Mouse (Mus musculus): Measurements from ENCODE around the gene Wdr43. TPM values are rescaled to one million over a fixed set of nuclear protein-coding genes. Genes with fewer than 3 reads are reported as not detected.

Wdr43 gene
- total RNA-seq, 2 experiments from 2014 or later = 28.1 to 30.4 TPM

DNA sequence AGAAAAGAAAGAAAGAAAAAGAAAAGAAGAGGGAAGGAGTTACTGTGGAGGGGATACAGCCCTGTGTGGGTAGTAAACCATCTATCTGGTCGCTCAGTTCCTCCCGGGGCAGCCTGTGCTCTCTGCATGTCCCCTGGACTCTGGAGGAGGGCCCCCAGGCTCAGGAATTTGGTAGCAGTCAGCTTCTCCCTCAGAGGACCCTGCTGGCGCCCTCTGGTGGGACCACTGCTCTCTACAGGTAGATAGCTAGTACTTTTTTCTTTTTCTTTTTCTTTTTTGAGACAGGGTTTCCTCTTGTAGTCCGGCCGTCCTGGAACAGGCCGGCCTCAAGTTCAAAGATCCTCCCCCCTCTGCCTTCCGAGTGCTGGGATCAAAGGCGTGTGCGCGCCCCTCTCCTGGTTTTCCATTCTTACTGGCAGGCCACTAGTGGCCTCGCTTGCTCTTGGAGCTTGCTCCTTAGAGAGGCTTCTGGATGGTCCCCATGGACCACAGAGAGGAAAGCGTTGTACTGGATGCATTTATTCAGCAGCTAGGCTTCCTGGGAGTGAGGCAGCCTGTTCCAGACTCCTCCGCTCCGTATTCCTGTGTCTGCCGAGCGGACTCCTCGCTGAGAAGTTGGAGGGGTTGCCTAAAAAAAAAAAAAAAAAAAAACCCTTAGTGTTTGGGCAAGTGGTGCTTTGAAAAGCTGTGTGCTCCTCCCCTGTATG is 56.3 kb downstream of the Wdr43 start:
- Histone ChIP-seq H3K4me3 (peak overlapping the region; percentile 21; the same call in 1 of the 2 replicates), H3K27ac (no peak overlapping the region)
- peak; percentile 61 for TF ChIP-seq CTCF (IDR thresholded peaks at IDR 0.05)
- intact Hi-C loops (cut with DNase I) = no loop called here
- DNase-seq = peak; percentile 52

- H3K27ac ChIP-seq = no peak within 1 kb of the TSS
- H3K4me3 ChIP-seq = peak within 1 kb of the TSS; percentile 21; the same call in 1 of the 2 replicates
- intact Hi-C loops (cut with DNase I) = no loop called here
- TF ChIP-seq CTCF (IDR thresholded peaks at IDR 0.05) = no peak
- no peak for DNase-seq
These were observed 57.4 kb downstream of the Wdr43 start, which contains the start of gene Togaram2 for GRCm38 (mm10) chr17:71673092-71673491. Togaram2 (plus strand) TSS chr17:71673261.

DNA sequence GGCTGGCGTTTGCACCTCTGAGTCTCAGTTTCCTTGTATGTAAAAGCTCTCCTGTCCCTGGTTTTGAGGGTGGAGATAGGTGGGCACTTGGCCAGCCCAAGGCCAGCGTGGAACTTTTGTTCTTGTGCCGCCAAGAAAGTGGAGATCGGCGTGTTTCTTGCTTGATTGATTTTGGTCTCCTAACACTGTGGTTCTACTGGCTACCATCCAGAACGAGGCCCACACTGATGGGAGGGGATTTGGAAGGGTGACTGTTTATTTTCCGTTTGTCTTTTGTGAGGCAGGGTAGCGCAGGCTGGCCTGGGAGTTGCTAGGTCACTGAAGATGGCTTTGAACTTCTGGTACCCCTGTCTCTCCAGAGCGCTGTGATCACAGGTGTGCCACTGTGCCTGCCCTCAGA is 58.2 kb downstream of the Wdr43 start:
- DNase-seq = no peak
- no peak for TF ChIP-seq CTCF (IDR thresholded peaks at IDR 0.05)
- intact Hi-C loops (cut with DNase I) = no loop called here
- Histone ChIP-seq H3K4me3 (no peak overlapping the region), H3K27ac (no peak overlapping the region)

DNA sequence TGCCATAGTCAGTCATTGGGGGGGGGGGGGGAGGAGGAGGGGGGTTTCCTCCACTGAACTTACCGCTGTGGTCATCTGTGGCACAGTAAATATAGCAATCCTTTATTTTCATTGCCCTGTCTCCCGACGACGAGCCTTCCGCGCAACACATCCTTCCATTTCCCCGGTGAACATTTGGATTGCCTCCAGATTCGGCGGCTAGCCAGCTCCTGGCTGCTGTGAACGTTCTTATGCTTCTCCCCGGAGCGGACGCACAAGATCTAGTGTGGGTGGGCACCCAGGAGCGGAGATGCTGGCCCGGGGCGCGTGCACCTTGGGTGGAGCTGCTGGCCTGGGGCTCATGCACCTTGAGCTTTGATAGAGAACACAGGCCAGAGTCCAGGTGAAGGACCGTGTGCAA is 59.2 kb downstream of the Wdr43 start:
- intact Hi-C loops (cut with DNase I) = no loop called here
- Histone ChIP-seq H3K27ac (no peak overlapping the region), H3K4me3 (no peak overlapping the region)
- DNase-seq = peak; percentile 49
- TF ChIP-seq CTCF (IDR thresholded peaks at IDR 0.05) = no peak

DNA sequence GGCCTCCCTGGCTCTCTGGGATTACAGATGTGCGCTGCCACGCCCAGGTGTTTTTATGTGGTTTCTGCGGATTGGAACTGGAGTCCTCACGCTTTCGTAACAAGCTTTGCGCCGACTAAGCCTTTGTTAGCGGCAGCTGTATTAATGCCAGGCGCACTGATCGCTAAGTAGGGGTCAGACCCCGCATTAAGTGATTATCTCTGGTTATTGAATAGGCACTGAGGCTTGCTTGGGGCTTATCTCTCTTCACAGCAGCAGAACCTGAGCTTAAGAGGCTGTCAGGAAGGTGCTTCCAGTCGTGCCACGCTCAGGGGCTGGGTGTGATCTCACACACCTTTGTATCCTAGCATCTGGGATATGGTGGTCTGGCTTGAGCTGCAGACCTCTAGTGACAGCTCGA is 66.0 kb downstream of the Wdr43 start:
- DNase-seq = no peak
- no peak for TF ChIP-seq CTCF (IDR thresholded peaks at IDR 0.05)
- Histone ChIP-seq H3K27ac (no peak overlapping the region), H3K4me3 (no peak overlapping the region)
- intact Hi-C loops (cut with DNase I) = no loop called here

DNA sequence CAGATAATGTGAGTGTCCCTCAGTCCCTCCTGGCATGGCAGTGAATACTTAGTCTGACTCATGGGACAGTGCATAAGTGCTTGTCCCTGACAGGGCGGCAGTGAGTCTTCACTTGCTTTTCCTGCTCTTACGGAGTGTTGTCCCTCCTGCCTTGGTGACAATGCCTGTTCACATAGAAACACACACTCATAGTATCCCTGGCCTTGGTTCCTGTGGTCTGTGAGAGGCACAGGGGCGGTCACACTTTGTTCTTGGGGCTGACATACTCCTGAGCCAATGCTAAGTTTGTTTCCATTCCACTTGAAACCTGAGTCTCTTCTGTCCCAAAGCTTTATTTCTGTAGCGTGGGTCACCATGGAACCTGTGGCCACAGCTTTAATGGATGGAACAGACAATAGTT is 66.7 kb downstream of the Wdr43 start:
- intact Hi-C loops (cut with DNase I) = no loop called here
- TF ChIP-seq CTCF (IDR thresholded peaks at IDR 0.05) = no peak
- no peak for DNase-seq
- no peak overlapping the region for H3K27ac ChIP-seq
- no peak overlapping the region for H3K4me3 ChIP-seq

DNA sequence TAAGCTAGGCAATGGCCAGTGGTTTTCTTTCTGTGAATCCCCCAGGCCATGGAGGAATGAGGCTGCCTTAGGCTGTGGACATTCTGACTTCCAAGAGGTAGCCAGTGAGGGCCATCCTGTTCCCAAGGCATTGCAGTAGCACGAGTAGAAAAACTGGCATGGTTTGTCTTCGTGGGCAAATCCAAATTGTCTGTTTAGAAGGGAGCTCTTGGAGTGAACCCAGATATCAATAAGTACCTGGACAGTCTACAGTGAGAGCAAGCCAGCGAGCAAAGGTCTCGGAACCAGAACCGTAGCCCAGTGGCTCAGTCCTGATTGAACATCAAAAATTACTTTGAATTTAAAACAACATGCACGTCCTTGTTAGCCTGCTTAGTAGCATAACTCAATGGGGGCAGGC is 67.6 kb downstream of the Wdr43 start:
- intact Hi-C loops (cut with DNase I) = no loop called here
- no peak for DNase-seq

DNA sequence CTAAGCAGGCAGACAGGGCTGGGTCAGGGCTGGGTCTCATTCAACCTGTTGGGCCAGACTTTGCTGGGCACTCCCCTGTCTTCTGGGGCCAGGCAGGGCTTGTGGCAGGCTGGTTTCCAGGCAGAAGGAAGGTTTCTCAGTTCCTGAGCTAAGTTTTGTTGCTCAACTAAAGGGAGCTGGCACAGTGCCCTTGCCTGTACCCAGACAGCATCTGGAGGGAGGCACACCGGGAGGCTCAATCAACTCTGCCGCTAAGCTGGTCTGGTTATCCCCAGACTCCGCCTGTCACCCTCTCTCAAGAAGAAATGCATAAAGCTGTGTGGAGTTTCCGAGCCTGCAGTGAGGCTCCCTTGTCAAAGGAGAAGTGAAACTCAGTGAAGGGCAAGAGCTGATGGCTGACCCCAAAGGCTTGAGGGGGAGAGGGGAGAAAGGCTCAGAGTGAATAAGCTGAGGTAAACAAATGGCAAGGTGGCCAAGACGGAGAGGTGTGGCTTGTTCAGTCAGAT is 68.5 kb downstream of the Wdr43 start:
- peak; percentile 43 for DNase-seq
- TF ChIP-seq CTCF (IDR thresholded peaks at IDR 0.05) = no peak
- H3K27ac ChIP-seq = no peak overlapping the region
- intact Hi-C loops (cut with DNase I) = no loop called here
- no peak overlapping the region for H3K4me3 ChIP-seq

More for the DNA sequence above, 67.6 kb downstream of the Wdr43 start:
- no peak overlapping the region for H3K4me3 ChIP-seq
- no peak overlapping the region for H3K27ac ChIP-seq
- no peak for TF ChIP-seq CTCF (IDR thresholded peaks at IDR 0.05)

GRCm38 (mm10) chr17:71687436-71687835 is 71.7 kb downstream of the Wdr43 start:
- TF ChIP-seq CTCF (IDR thresholded peaks at IDR 0.05) = no peak; the same call in 1 of the 2 replicates
- intact Hi-C loops (cut with DNase I) = no loop called here
- Histone ChIP-seq H3K27ac (no peak overlapping the region), H3K4me3 (no peak overlapping the region)
- DNase-seq = no peak

DNA sequence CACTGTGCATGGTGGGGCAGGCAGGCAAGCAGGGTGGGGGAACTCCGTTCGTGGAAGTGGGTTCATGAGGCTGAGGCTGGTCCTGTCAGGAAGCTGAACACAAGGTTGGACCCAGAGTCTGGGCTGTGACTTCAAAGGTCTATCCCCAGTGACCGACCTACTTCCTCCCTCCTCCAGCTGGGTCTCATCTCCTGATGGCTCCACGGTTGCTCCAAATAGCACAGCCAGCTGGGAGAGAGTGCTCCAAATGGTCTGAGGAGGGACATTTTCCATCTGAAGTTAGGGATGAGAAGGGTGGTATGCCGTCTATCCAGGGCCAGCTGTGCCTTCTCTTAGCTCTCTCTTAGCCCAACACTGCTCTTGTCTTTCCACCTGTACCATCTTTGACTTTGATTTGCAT is 74.2 kb downstream of the Wdr43 start:
- TF ChIP-seq CTCF (IDR thresholded peaks at IDR 0.05) = no peak
- intact Hi-C loops (cut with DNase I) = no loop called here
- DNase-seq = no peak
- H3K4me3 ChIP-seq = no peak overlapping the region
- H3K27ac ChIP-seq = no peak overlapping the region

DNA sequence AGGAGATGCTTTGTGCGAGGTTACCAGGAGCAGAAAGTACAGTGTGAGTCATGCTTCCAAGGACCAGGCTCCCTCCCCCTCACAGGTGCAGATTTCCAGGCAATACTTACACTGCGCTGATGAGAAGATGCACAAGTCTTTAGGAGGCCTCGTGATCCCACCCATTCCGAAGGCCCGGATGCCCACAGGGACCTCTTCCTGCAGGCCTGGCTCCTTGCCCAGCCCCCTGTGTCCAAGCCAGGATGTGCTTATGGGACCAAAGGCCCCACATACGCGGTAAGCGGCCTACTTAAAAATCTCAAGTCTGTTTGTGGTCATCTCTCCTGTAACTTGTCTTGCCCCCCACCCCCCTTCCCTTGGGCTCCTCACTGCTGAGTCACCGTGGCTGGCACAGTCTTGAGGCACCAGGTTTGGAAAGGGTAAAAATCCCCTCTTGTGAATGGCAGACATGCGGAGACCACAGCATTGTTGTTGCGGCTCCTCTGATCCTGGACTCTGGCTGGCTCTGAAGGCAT is 75.7 kb downstream of the Wdr43 start:
- DNase-seq = peak; percentile 48
- no peak for TF ChIP-seq CTCF (IDR thresholded peaks at IDR 0.05)
- intact Hi-C loops (cut with DNase I) = no loop called here
- H3K27ac ChIP-seq = peak overlapping the region; percentile 63
- 0 out of 2 replicates have a peak overlapping the region, but pooled peaks have one; percentile 7 for H3K4me3 ChIP-seq

GRCm38 (mm10) chr17:71693313-71693712 is 77.6 kb downstream of the Wdr43 start:
- no peak for TF ChIP-seq CTCF (IDR thresholded peaks at IDR 0.05)
- Histone ChIP-seq H3K4me3 (no peak overlapping the region), H3K27ac (no peak overlapping the region)
- DNase-seq = no peak
- intact Hi-C loops (cut with DNase I) = no loop called here

DNA sequence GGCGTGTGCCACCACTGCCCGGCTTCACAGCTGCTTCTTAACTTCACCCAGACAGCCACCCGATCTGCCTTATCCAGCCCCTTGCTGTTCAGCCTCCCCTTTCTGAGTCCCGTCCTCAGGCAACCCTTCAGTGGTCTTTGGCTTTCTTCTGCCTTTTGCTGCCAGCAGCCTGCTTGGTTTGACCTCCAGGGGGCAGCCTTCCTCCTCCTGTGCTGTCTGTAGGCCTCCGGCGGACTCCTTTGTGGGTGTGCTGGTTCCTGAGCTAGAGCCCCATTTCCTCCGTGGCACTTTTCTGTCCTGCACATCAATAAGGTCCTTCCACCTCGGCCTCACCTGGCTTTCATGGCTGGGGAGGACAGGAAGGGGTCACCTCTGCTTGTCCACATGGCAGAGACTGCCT is 78.1 kb downstream of the Wdr43 start:
- no peak for DNase-seq
- intact Hi-C loops (cut with DNase I) = no loop called here
- TF ChIP-seq CTCF (IDR thresholded peaks at IDR 0.05) = peak; percentile 51
- H3K4me3 ChIP-seq = no peak overlapping the region
- H3K27ac ChIP-seq = no peak overlapping the region; the same call in 1 of the 2 replicates

GRCm38 (mm10) chr17:71695151-71695550 is 79.5 kb downstream of the Wdr43 start:
- intact Hi-C loops (cut with DNase I) = no loop called here
- Histone ChIP-seq H3K4me3 (no peak overlapping the region), H3K27ac (peak overlapping the region; percentile 91)
- no peak for TF ChIP-seq CTCF (IDR thresholded peaks at IDR 0.05)
- DNase-seq = no peak

Data from gastrocnemius, adult 2 months (tissue).